Mouse (Mus musculus) MEL (cell line): Measurements from ENCODE around the gene Pld5. TPM values are rescaled to one million over a fixed set of nuclear protein-coding genes. Genes with fewer than 3 reads are reported as not detected.

ENCODE experiments used
- DNase-seq: peaks from one replicate; pipeline ENCODE4 v3.0.0; 2011; ENCODE audit warnings: low read depth, low spot score
- H3K27ac ChIP-seq: 2 replicates; pipeline ENCODE4 v1.5.1; 2012; ENCODE audit warnings: low read depth, mild to moderate bottlenecking, control low read depth, low read length, moderate library complexity; ENCODE audit not compliant: control insufficient read depth
- H3K27me3 ChIP-seq, 2 experiments: fragments of 150-350 bp in 1 of 2; sonication (generic) in 1 of 2; 2 replicates each; pipeline ENCODE4 v1.6.1; 2012; ENCODE audit warnings: low read length in 2 of 2, mild to moderate bottlenecking in 2 of 2, improper control_type of control experiment in 1 of 2, moderate library complexity in 1 of 2; ENCODE audit not compliant: insufficient read depth in 2 of 2, control insufficient read depth in 1 of 2
- H3K36me3 ChIP-seq, 2 experiments: 2 replicates each; pipeline ENCODE4 v1.6.1; 2012 to 2014; ENCODE audit warnings: low read length in 2 of 2, improper control_type of control experiment in 1 of 2, inconsistent platforms in 1 of 2, mild to moderate bottlenecking in 1 of 2; ENCODE audit not compliant: insufficient read depth in 2 of 2, control insufficient read depth in 1 of 2
- H3K4me1 ChIP-seq, 2 experiments: fragments of 150-350 bp in 1 of 2; sonication (generic) in 1 of 2; 2 replicates each; pipeline ENCODE4 v1.6.1; 2012; ENCODE audit warnings: low read length in 2 of 2, improper control_type of control experiment in 1 of 2, mild to moderate bottlenecking in 1 of 2; ENCODE audit not compliant: insufficient read depth in 2 of 2, control insufficient read depth in 1 of 2
- H3K4me3 ChIP-seq, 2 experiments: fragments of 150-350 bp in 1 of 2; sonication (generic) in 1 of 2; 2 replicates each; pipeline ENCODE4 v1.5.1; 2012; ENCODE audit warnings: low read depth in 2 of 2, low read length in 2 of 2, mild to moderate bottlenecking in 2 of 2, moderate library complexity in 2 of 2, control low read depth in 1 of 2, improper control_type of control experiment in 1 of 2; ENCODE audit not compliant: control insufficient read depth in 1 of 2, insufficient read depth in 1 of 2
- H3K79me2 ChIP-seq: 2 replicates; pipeline ENCODE4 v1.6.1; 2012; ENCODE audit warnings: mild to moderate bottlenecking, low read length, moderate library complexity; ENCODE audit not compliant: control insufficient read depth, poor library complexity, insufficient read depth
- H3K9ac ChIP-seq: 2 replicates; pipeline ENCODE4 v1.6.1; 2012; ENCODE audit warnings: low read depth, mild to moderate bottlenecking, control low read depth, low read length, moderate library complexity; ENCODE audit not compliant: control insufficient read depth, poor library complexity, severe bottlenecking
- H3K9me3 ChIP-seq: fragments of 150-350 bp; sonication (generic); replicated peaks from 2 replicates; pipeline ENCODE4 v1.6.1; 2012; ENCODE audit warnings: mild to moderate bottlenecking, low read length, improper control_type of control experiment, moderate library complexity; ENCODE audit not compliant: insufficient read depth
- CHD1 ChIP-seq: IDR thresholded peaks from 2 replicates; pipeline ENCODE4 v1.6.1; 2012; ENCODE audit warnings: low read depth, mild to moderate bottlenecking, inconsistent platforms, low read length, improper control_type of control experiment
- CHD2 ChIP-seq: IDR thresholded peaks from 2 replicates; pipeline ENCODE4 v1.6.1; 2011; ENCODE audit warnings: low read length, improper control_type of control experiment
- E2F4 ChIP-seq: IDR thresholded peaks from 2 replicates; pipeline ENCODE4 v1.6.1; 2011; ENCODE audit warnings: low read depth, low read length, improper control_type of control experiment, borderline replicate concordance
- ELF1 ChIP-seq: IDR thresholded peaks from 2 replicates; pipeline ENCODE4 v1.6.1; 2014; ENCODE audit warnings: low read depth, mild to moderate bottlenecking, inconsistent platforms, low read length, improper control_type of control experiment, moderate library complexity
- EP300 ChIP-seq, 2 experiments: IDR thresholded peaks; 2 replicates each; pipeline ENCODE4 v1.6.1; 2011; ENCODE audit warnings: improper control_type of control experiment in 2 of 2, low read length in 2 of 2, low read depth in 1 of 2, mild to moderate bottlenecking in 1 of 2
- ETS1 ChIP-seq: IDR thresholded peaks from 2 replicates; pipeline ENCODE4 v1.6.1; 2012; ENCODE audit warnings: low read depth, mild to moderate bottlenecking, inconsistent platforms, low read length, improper control_type of control experiment, moderate library complexity
- GABPA ChIP-seq: IDR thresholded peaks from 2 replicates; pipeline ENCODE4 v1.6.1; 2012; ENCODE audit warnings: low read depth, mild to moderate bottlenecking, inconsistent platforms, low read length, improper control_type of control experiment, moderate library complexity
- GATA1 ChIP-seq: IDR thresholded peaks from 2 replicates; pipeline ENCODE4 v1.6.1; 2011; ENCODE audit warnings: low read depth, low read length, improper control_type of control experiment
- HCFC1 ChIP-seq: IDR thresholded peaks from 2 replicates; pipeline ENCODE4 v1.6.1; 2012; ENCODE audit warnings: low read depth, mild to moderate bottlenecking, inconsistent platforms, low read length, improper control_type of control experiment, moderate library complexity
- JUND ChIP-seq: IDR thresholded peaks from 2 replicates; pipeline ENCODE4 v1.6.1; 2011; ENCODE audit warnings: low read depth, mild to moderate bottlenecking, improper control_type of control experiment, low read length
- MAFK ChIP-seq: IDR thresholded peaks from 2 replicates; pipeline ENCODE4 v1.6.1; 2011; ENCODE audit warnings: low read depth, mild to moderate bottlenecking, low read length, improper control_type of control experiment, borderline replicate concordance
- MAX ChIP-seq: IDR thresholded peaks from 2 replicates; pipeline ENCODE4 v1.6.1; 2011; ENCODE audit warnings: low read length, improper control_type of control experiment
- MAZ ChIP-seq: IDR thresholded peaks from 2 replicates; pipeline ENCODE4 v1.6.1; 2012; ENCODE audit warnings: low read depth, mild to moderate bottlenecking, inconsistent platforms, low read length, improper control_type of control experiment
- MXI1 ChIP-seq: IDR thresholded peaks from 2 replicates; pipeline ENCODE4 v1.6.1; 2011; ENCODE audit warnings: mild to moderate bottlenecking, low read depth, low read length, improper control_type of control experiment
- MYB ChIP-seq: IDR thresholded peaks from 2 replicates; pipeline ENCODE4 v1.6.1; 2011; ENCODE audit warnings: mild to moderate bottlenecking, low read depth, low read length, improper control_type of control experiment
- MYC ChIP-seq: IDR thresholded peaks from 2 replicates; pipeline ENCODE4 v1.6.1; 2011; ENCODE audit warnings: low read depth, mild to moderate bottlenecking, low read length, improper control_type of control experiment, moderate library complexity
- NRF1 ChIP-seq: IDR thresholded peaks from 2 replicates; pipeline ENCODE4 v1.6.1; 2014; ENCODE audit warnings: low read depth, mild to moderate bottlenecking, inconsistent platforms, low read length, improper control_type of control experiment, moderate library complexity; ENCODE audit not compliant: poor library complexity, insufficient read depth, severe bottlenecking
- POLR2AphosphoS2 ChIP-seq: IDR thresholded peaks from 2 replicates; pipeline ENCODE4 v1.6.1; 2011; ENCODE audit warnings: low read length, improper control_type of control experiment
- RAD21 ChIP-seq: IDR thresholded peaks from 2 replicates; pipeline ENCODE4 v1.6.1; 2011; ENCODE audit warnings: mild to moderate bottlenecking, low read depth, low read length, improper control_type of control experiment
- RCOR1 ChIP-seq: IDR thresholded peaks from 2 replicates; pipeline ENCODE4 v1.6.1; 2012; ENCODE audit warnings: low read depth, mild to moderate bottlenecking, inconsistent platforms, low read length, improper control_type of control experiment
- SIN3A ChIP-seq: IDR thresholded peaks from 2 replicates; pipeline ENCODE4 v1.6.1; 2012; ENCODE audit warnings: low read length, improper control_type of control experiment, inconsistent platforms
- SMC3 ChIP-seq: IDR thresholded peaks from 2 replicates; pipeline ENCODE4 v1.6.1; 2011; ENCODE audit warnings: low read depth, low read length, improper control_type of control experiment
- TAL1 ChIP-seq: IDR thresholded peaks from 2 replicates; pipeline ENCODE4 v1.6.1; 2012; ENCODE audit warnings: mild to moderate bottlenecking, inconsistent platforms, low read length, moderate library complexity, mixed read lengths
- TCF12 ChIP-seq: IDR thresholded peaks from 2 replicates; pipeline ENCODE4 v1.6.1; 2014; ENCODE audit warnings: low read depth, mild to moderate bottlenecking, inconsistent platforms, low read length, improper control_type of control experiment, moderate library complexity
- UBTF ChIP-seq: IDR thresholded peaks from 2 replicates; pipeline ENCODE4 v1.6.1; 2012; ENCODE audit warnings: low read depth, mild to moderate bottlenecking, inconsistent platforms, low read length, improper control_type of control experiment, moderate library complexity, borderline replicate concordance; ENCODE audit not compliant: insufficient read depth
- USF1 ChIP-seq: IDR thresholded peaks from 2 replicates; pipeline ENCODE4 v1.6.1; 2014; ENCODE audit warnings: low read depth, mild to moderate bottlenecking, inconsistent platforms, low read length, improper control_type of control experiment, moderate library complexity
- ZMIZ1 ChIP-seq: IDR thresholded peaks from 2 replicates; pipeline ENCODE4 v1.6.1; 2012; ENCODE audit warnings: low read depth, mild to moderate bottlenecking, inconsistent platforms, low read length, improper control_type of control experiment, moderate library complexity
- polyA plus RNA-seq, 2 experiments: library from polyadenylated mRNA; stranded (reverse) in 1 of 2; unstranded in 1 of 2; fragments of >175 nt in 1 of 2; fragments of >200 nt in 1 of 2; gene quantifications; 2 replicates each; pipeline versions ENCODE4 v1.2.1 to v1.2.4; 2012; ENCODE audit warnings: low replicate concordance in 2 of 2, low read depth in 1 of 2; ENCODE audit not compliant: insufficient read length in 2 of 2, insufficient read depth in 1 of 2, missing spikeins in 1 of 2
- total RNA-seq: library from RNA; depleted of rRNA; stranded (reverse); fragments of 300-350 nt; gene quantifications from 2 replicates; pipeline ENCODE4 v1.2.3, GENCODE M21; 2012

Gene Pld5
- total and polyA plus RNA-seq, 3 experiments: 0.01 TPM; not detected in 2

- no peak for DNase-seq
- H3K9ac ChIP-seq: no peak overlapping the region
- no peak overlapping the region for H3K4me3 ChIP-seq
- no peak for TF ChIP-seq MAX
- no peak for TF ChIP-seq NRF1
- no peak for TF ChIP-seq GATA1
- no peak for TF ChIP-seq EP300 (IDR thresholded peaks at IDR 0.05; ENCODE audit: low read depth in 1 of 2, low read length in 2 of 2)
- no peak for TF ChIP-seq TAL1
- no peak for TF ChIP-seq ZMIZ1
- TF ChIP-seq ELF1: no peak
- TF ChIP-seq HCFC1: no peak
- TF ChIP-seq UBTF: no peak
- TF ChIP-seq MAZ: no peak
- TF ChIP-seq JUND: no peak
- no peak for TF ChIP-seq MYB
- no peak for TF ChIP-seq MYC
- no peaks in the 10 kb centered on the region for H3K79me2 ChIP-seq
- H3K36me3 ChIP-seq: no peaks in the 10 kb centered on the region
- no peak overlapping the region for H3K27ac ChIP-seq
- no peaks in the 10 kb centered on the region for H3K27me3 ChIP-seq
- no peaks in the 10 kb centered on the region for H3K4me1 ChIP-seq
- no peaks in the 10 kb centered on the region for H3K9me3 ChIP-seq
Measured at GRCm38 (mm10) chr1:176174971-176175370, 100.1 kb downstream of the Pld5 start.

DNA sequence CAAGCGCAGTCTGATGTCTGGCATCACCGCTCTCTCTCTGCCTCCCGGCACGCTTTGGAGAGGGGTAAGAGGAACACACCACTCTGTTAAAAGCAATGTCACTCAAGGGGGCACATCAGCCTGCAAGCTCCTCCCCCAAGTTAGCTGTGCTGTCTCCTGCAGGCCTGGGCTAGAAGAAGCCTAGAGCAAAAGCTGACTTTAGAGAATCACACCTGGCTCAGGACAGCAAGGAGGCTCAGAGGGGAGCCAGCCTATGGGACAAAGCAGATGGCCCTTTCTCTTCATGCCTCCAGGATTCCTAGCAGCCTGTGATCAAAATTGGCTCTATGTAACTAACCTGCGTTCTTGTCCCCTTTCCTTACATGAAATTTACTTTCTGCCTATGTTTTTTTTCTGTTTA, 107.3 kb downstream of the Pld5 start:
- Histone ChIP-seq H3K9me3 (no peaks in the 10 kb centered on the region), H3K4me1 (no peaks in the 10 kb centered on the region), H3K27me3 (no peaks in the 10 kb centered on the region), H3K36me3 (no peaks in the 10 kb centered on the region), H3K9ac (no peak overlapping the region), H3K27ac (no peak overlapping the region), H3K79me2 (no peaks in the 10 kb centered on the region), H3K4me3 (no peak overlapping the region)
- TF ChIP-seq CHD2 (no peak), USF1 (no peak)
- no peak for DNase-seq

- H3K9me3 ChIP-seq: no peaks in the 10 kb centered on the region
- no peaks in the 10 kb centered on the region for H3K27me3 ChIP-seq
- no peak overlapping the region for H3K27ac ChIP-seq
Measured at GRCm38 (mm10) chr1:176167114-176167513, 108.0 kb downstream of the Pld5 start.

More at GRCm38 (mm10) chr1:176167114-176167513, 108.0 kb downstream of the Pld5 start:
- no peaks in the 10 kb centered on the region for H3K36me3 ChIP-seq
- no peaks in the 10 kb centered on the region for H3K79me2 ChIP-seq
- no peak for DNase-seq
- no peak overlapping the region for H3K9ac ChIP-seq
- no peaks in the 10 kb centered on the region for H3K4me1 ChIP-seq
- no peak overlapping the region for H3K4me3 ChIP-seq
- TF ChIP-seq E2F4 (no peak), HCFC1 (no peak), TAL1 (no peak), SMC3 (no peak), SIN3A (no peak), MYC (no peak), MAZ (no peak), USF1 (no peak), MXI1 (no peak), POLR2AphosphoS2 (no peak), TCF12 (no peak), UBTF (no peak), ETS1 (no peak), MAFK (no peak), CHD1 (no peak), CHD2 (no peak), RAD21 (no peak), GABPA (no peak), GATA1 (no peak), RCOR1 (no peak)
